Mouse (Mus musculus) heart, postnatal 10 days (tissue): ENCODE results near the gene Marcksl1. TPM values are rescaled to one million over a fixed set of nuclear protein-coding genes. Genes with fewer than 3 reads are reported as not detected.

Source experiments
- DNase-seq, 2 experiments: peaks; one replicate each; pipeline ENCODE4 v3.0.0; 2021
- intact Hi-C: fragments of 180-260 bp; cut with DNase I; formaldehyde crosslinking; loops from one replicate; pipeline ENCODE4 v1.15.1; 2025
- total RNA-seq, 2 experiments: library from RNA; stranded (reverse); gene quantifications; 2 replicates each; pipeline ENCODE4 v1.2.3; 2021

The Marcksl1 gene
- 10 to 100 TPM; 42.3 to 63.4 TPM for total RNA-seq

DNA sequence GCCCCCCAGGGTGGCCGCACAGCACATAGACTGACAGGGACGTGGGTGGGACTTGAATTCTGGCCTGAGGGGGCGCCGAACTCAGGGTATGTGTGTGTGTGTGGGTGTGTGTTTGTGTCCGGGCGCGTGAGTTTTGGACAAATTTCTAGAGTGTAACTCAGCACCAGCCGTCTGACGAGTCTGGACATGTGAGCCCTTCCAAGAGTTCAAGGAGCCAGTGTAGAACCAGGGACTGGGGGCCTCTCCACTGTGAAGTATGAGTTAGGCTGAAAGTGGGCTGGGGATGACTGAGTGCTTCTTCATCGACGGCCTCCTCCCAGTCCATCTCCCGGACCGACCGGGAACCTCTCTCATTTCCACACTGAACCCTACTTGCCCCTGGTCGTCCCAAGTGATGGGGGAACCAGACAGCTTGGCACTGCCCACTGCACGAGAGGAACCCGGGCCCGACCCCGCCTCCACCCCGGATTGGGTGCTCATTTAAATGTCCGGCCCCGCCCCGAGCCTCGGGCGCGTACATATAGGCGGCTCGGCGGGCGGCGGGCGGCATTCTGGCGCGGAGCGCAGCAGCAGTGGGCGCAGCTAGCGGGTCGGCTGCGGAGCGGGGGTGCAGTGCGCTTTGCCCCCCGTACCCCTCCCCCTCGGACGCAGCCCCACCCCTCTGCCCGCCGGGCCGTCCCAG is at the start of gene Marcksl1:
Marcksl1 (plus strand) TSS at position 496 of the 682 bp plus-strand sequence.
- peak; percentile 89 for DNase-seq
- intact Hi-C loops: no loop called here

DNA sequence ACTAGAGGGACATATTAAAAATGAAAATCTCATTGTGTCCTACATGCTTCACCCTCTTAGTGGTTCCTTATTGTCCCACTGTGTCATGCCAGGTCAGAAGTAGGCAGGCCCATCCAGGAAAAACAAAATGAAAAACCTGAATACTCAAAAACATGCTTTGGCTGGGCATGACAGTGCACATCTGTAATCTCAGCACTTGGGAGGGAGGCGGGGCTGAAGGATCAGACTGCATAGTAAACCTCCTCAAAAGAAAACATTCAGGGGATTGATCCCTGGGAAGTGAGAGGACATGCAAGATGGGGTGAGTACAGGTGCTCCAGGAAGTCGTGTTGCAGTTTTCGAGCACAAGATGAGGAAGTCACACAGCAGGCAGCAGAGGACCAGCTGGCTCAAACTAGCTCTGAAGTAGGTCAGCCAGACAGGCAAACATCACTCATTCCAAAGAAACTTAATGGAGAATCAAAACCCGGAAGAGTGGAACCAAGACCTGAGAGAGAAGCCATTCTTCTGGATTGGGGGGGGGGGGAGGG is 49.0 kb upstream of the Marcksl1 start:
- intact Hi-C loops: no loop called here
- no peak for DNase-seq

DNA sequence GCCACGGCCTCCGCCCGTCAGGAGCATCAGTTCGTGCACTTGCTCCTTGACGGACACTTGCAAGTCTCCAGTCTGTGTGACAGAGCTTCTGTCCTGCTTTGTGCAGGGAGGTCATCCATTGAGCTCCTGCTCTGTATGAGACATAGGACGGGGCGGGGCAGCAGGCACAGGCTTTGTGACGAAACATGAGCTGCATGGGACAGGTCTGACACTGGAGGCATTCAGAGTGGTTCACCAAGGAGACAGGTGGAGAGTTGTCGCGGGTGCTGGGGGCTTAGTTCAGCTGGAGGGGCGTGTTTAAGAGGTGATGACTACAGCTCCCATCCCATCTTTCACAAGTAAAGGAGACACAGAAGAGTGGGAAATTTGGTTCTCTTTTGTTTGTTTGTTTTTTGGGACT is 37.3 kb upstream of the Marcksl1 start:
- DNase-seq: no peak
- intact Hi-C loops: no loop called here

DNA sequence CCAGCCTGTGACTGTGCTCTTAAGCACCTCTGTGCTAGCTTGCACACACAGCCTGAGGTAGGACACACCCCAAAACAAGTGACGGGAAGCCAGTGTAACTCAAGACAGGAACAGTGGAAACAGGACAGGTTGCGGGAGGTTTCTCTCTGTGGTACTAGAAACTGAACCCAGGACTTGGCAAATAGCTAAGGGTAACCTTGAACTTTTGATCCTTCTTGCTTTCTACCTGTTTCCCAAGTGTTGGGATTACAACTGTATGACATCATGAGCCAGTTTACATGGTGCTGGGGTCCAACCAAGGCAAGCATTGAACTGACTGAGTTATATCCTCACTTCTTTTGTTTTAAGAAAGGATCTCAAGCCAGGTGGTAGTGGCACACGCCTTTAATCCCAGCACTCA is 33.5 kb upstream of the Marcksl1 start:
- no peak for DNase-seq
- intact Hi-C loops: no loop called here

DNA sequence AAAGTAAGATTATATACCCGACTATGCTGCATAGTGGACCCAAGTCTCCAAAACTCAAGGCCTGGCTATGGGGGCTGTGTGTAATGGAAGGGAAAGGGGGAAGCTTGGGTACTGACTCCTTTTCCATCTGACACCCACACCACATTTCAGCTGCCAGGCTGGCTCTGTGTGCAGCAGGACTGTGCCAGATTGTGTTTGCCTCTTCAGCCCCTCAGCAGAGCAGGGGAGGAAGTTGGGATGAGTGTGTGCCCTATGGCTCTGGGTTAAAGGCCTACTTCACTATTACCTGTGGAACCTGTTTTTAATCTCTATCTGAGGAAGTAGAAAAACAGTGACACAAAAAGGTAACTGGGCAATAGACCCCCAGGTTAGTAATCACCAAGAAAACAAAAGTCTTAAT is 32.3 kb upstream of the Marcksl1 start:
- intact Hi-C loops: no loop called here
- no peak for DNase-seq

DNA sequence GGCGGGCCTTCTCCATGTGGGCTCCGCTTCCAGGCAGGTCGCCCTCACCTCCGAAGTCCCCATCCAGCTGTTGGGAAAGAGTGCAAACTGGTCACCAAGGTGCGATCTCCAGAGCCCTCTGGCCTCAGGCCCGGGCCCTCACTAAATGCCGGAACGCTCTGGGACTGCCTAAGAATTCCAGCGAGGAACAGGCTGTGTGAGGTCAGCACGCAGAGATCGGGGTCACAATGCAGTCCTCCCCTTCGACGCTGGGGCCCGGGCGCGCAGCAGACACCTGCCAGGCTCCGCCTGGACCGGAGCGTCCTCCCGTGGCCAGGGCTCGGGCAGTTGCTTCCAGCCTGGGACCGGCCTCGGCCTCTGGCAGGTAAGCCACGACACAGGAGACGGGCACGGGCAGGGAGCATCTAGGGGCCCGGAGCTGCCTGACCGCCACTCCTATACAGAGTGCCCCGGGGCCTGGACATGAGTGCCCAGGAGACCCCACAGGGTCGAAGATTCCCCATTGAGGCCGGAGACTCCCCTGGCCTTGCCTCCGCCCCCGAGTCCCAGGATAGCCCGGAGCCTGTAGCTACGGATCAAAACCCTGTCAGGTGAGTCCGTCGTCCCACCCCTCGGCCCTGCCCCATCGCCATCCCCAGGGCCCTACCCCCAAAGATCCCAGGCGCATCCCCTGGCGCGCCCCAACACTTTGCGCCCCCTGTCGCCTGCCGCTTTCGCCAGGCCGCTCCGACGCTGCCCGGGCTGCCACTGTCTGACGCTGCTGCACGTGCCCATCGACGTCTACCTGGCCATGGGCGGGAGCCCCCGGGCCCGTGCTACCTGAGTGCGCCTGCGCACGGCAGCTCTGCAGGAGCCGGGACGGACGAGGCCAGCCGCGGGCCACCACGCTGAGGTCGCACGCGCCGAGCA is 22.2 kb upstream of the Marcksl1 start, which contains the start of the genes Tssk3 and Fam229a:
Tssk3 (minus strand) TSS at position 51 of the 909 bp plus-strand sequence.
Fam229a (plus strand) TSS at position 219 of the 909 bp plus-strand sequence.
- peak in 1 of 2 experiments; percentile 18 for DNase-seq

DNA sequence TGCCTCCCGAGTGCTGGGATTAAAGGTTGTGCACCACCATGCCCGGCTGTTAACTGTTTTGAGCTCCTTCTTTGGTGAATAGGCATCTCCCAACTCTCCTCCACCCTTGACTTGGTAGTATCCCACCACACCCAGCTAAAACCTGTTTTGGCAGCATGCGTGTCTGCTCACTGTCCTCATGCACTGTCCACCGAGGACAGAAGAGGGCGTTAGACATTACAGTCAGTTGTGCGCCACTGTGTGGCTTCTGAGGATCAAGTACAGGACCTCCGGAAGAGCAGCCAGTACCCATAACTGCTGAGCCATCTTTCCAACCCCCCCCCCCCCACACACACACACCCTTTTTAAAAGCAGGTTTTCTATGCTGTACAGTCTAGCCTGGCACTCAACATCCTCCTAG is 18.7 kb upstream of the Marcksl1 start:
- intact Hi-C loops: loop anchor here (5.0 to 10.0 kb wide), 2 partner anchors 48 to 110 kb away; partner anchors contain the start of genes Eif3i, Hdac1 and Tmem234
- DNase-seq: no peak

More for the DNA sequence above, 22.2 kb upstream of the Marcksl1 start, which contains the start of the genes Tssk3 and Fam229a:
- intact Hi-C loops: loop anchor here (10.0 kb wide), 1 partner anchor 114 kb away; the partner anchor contains the start of genes Eif3i and Tmem234

DNA sequence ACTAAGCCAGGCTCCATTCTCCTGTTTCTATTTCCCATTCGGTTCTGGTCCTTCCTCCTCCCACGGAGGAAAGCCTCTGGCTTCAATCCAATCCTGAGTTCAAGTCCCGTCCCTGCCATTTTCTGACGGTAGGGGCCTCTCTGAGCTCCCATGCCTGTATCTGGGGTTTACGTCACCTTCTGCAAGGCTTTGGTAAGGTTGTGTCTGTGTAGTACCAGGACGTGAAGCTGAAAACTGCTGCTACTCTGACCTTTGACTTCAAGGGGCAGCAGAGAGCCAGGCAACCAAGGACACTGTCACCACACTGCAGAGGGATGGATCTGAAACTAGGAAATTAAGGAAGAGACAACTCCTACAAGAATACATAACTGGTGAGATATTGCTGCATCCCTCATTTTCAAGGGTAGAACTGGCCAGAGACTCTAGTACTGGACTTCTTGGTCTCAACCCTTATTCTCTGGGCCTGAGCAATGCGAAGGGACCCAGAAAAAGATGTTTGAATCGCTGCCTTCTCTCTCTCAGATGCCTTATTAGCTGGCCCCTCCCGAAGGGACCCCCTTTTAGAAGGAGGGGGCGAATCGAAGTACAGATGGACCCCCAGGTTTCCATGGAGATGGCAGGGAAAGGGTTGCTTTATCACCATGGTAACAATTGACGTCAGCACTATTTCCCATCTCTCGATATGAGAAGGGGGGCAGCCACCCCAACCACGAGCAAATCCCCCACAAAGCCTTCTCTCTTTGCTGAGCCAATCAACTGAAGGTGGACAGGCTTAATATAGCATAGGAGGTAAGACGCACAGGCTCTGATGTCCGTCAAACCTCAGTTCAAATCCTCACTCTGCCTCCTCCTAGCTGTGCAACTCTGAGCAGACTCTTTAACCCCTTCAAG is 17.5 kb upstream of the Marcksl1 start:
- intact Hi-C loops: loop anchor here (5.0 to 10.0 kb wide), 2 partner anchors 46 to 109 kb away; partner anchors contain the start of genes Eif3i, Hdac1 and Tmem234
- DNase-seq: no peak

DNA sequence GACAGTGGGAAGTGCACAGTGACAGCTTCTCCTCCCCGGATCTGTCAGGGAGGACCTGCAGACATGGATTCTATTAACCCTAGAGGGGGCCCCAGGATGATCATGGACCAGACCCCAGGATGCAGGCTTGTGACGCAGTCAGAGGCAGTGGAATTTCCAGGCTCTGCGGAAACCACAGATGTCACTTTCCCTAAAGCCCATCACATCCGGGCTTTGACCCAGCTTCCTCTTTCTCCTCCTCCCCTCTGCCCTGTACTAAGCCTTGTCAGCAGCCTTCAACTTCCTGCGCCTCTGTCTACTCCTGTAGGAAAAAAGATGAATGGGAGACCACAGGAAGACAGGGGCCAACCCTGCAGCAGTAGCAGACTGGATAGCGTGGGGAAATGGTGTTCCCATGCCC is 16.8 kb upstream of the Marcksl1 start:
- DNase-seq: peak in 1 of 2 experiments; percentile 47
- intact Hi-C loops: loop anchor here (5.0 to 10.0 kb wide), 2 partner anchors 46 to 108 kb away; partner anchors contain the start of genes Eif3i, Hdac1 and Tmem234

DNA sequence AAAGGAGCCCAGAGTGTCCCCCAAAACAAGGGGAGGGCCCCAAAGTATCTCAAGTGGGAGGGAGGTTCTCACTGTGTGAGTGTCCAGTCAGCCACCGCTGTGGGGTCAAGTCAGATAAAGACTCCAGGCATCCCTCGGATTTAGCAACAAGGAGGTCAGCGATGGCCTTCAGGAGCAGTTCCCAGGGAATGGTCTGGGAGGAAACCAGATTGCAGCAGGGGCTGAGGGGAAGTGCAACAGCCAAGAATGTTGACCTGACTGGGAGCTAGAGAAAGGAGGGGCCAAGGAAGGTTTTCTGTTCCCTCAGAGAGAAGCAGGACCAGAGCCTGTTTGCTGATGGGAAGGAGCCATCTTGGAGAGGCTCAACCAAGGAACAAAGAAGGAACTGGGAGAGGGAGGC is 14.4 kb upstream of the Marcksl1 start:
- no peak for DNase-seq
- intact Hi-C loops: loop anchor here (5.0 to 10.0 kb wide), 2 partner anchors 43 to 106 kb away; partner anchors contain the start of genes Eif3i, Hdac1 and Tmem234

DNA sequence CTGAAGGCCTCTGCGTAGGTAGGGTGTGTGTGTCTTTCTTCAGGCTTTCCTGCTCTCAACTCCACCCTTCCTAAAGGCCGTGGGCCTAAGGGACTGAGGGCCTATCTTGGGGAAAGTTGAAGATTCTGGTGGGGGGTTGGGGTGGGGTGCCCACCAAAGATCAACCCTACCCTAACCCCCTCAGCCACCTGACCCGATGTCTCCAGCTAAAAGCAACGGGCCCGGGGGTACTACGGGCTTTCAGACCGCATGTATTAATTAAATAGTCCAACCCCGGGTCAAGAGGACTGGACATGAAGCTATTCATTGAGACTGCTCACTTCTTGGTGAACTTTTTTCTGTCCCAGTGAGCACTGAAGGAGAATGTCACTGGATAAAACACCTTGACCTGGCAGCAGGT is 13.4 kb upstream of the Marcksl1 start:
- DNase-seq: no peak
- intact Hi-C loops: no loop called here

DNA sequence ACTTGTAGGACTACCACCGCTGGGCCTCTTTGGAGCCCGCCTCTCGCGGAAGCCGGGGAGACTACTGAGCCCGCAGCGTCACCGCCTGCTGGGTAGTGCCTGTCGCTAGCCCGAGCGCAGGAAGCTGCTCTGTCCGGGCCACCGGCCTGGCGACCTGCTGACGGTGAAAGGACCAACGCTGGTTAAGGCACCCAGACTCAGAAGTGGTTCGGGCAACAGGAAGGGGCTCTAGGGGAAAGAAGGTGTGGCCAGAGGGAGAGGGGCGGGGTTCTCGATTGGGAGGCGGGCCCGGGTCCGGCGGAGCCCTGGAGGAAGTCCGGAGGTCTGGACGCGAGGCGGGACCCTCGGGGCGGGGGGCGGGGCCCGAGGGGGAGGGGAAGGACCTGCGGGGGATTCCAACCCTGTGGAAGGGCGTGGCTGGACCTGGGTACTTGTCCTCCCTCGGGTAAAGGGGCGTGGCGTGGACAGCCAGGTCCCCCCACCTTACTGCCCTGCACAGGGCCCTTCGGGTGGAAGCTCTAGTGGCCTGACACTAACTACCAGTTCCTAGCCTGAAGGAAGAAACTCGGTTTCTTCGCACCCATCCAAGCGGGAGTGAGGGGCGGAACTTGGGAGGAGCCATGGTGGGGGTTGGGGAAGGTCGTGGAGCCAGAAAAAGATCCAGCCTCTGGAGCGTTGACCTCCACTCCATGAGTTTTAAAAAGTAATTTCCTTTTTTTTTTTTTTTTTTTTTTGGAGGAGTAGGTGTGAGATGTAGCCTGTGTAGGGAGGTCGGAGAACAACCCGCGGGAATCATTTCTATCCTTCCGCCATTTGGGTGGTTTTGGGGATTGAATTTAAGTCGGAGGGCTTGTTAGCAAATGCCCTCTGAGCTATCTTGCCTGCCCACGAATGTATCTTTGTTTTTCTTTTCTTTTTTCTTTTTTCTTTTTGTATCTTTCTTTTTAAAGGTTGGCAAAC is 12.5 kb upstream of the Marcksl1 start:
- DNase-seq: peak; percentile 92 to 93
- intact Hi-C loops: no loop called here

DNA sequence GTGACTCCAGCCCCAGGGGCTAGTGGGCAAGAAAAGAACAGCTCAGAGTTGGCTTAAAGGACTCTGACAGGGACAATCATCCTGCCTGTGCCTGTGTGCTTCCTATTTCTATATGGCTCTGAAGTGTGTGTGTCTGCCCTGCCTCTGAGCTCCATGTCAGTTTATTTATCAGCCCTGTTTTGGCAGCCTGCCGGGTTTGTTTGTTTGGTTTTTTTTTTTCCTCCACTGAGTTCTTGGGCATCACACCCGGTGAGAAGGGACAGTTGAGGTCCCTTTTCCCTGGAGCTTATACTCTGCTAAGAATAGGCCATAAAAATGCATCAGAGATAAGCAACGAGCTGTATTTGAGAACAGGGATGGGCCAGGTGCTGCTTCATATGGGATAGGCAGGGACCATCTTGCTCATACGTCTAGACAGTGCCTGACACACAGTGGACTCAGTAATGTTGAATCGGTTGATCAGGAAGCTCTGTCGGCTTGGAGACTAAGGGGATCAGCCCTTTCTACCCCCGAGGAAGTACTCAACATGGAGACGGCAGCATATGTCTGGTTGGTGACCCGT is 11.0 kb upstream of the Marcksl1 start:
- DNase-seq: no peak
- intact Hi-C loops: no loop called here

DNA sequence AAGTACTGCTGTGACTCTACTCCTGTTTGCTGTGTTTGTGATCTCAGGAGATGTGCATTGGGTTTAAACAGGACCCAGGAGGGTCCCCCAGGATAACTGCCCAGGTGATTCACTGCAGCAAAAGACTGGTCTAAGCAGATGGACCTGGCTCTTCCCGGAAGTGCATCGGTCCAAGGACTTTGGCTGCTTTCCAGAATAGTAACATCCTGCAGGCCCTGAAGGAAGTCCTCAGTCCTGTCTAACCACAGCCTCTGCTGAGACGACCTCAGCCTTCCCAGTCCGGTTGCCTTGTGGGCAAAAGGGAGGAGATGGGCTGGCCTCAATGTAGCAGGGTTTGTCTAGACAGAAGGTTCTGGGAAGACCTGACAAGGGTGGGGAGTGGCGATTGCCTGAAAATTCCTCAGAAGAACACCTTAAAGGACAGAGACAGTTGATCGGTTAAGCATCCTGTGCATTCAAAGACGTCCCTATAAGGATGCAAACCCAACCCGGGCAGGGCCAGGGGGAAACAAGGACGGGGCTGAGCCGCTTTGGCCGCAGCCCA is 10.4 kb upstream of the Marcksl1 start:
- intact Hi-C loops: no loop called here
- DNase-seq: no peak

DNA sequence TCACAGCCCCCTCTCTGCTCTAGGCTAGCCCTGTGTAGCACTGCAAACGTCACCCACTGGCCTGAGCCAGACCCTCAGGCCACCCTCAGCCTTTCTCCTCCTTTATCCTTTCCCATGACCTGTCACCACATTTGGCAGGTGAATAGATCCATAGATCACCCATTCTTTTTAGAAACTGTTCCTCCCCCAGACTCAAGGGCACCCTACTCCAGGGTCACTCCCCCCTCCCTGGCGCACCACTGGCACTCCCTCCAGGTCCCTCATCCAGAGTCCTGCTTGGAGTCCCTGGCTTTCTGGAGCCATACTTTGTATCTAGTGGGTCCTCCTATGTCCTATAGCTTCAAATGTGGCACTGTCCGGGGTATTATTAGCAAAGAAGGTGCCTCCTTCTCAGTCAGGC is 7.9 kb upstream of the Marcksl1 start:
- intact Hi-C loops: no loop called here
- DNase-seq: no peak

DNA sequence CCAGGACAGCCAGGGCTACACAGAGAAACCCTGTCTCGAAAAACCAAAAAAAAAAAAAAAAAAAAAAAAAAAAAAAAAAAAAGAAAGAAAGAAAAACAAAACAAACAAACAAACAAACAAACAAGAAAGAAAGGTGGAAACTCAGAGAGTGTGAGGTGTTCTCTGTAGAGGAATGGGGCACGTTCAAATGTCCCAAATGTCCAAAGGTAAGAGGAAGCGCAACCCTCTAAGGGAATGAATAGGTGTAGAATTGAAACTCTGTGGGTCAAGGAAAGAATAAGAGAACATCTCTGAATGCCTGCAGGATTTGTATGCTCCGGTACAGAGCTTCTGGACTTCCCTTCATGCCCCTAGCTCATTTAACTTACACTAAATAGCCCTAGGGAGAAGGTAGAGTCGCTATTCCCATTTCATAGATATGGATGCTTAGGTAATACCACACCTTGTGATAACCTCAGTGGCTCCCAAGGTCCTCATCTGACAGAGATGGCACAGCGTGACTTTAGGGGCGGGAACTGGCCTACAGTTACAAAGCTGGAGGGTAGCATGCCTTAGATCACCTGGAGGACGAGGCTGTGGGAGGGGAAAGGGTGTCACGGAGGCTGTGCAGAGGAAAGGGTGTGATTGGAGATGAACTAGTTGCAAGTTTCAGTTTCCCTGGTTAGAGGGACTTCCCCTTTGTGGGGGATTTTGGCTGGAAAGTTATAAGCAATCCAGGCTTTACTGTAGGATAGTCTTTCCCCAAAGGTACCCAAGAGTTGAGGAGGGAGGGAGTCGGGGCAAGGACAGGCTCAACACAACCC is 5.7 kb upstream of the Marcksl1 start:
- intact Hi-C loops: no loop called here
- DNase-seq: no peak

DNA sequence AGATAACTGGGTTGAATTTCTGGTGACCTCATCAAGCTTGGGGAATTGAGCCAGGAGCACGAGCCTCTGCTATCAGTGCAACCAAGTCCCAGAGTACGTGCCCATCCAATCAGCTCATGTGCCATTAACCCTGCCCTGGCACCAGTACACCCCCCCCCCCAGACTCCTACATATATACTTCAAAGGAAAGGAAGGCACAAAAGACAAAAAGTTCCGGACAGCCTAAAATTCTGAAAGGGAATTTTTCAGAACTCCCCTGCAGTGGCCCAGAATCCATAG is 5.2 kb upstream of the Marcksl1 start:
- intact Hi-C loops: no loop called here

More for the DNA sequence above, 5.2 kb upstream of the Marcksl1 start:
- DNase-seq: no peak
